Mouse (Mus musculus) kidney, postnatal 36 days (tissue): ENCODE results near the gene Krtap4-2.

Source experiments
- DNase-seq, 2 experiments: peaks; one replicate each; pipeline ENCODE4 v3.0.0; 2021 to 2022; ENCODE audit warnings: mixed read lengths in 2 of 2

Krtap4-2 gene

DNA sequence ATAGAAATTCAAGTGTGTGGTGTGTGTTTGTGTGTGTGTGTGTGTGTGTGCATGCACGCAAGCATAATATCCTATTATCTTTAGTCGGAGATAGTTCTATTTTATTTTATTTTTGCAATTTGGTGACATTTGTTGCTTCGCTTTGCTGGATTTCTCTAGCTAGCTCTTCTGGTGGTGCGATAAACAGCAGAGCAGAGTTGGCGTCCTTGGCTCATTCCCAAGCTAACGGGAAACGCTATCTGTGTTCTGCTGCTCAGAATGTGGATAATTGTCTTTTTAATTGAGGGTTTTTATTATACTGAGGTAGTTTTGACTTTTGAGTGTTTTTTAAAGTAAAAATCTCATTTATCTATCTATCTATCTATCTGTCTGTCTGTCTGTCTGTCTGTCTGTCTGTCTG, 49.8 kb downstream of the Krtap4-2 start:
- no peak for DNase-seq
